ENCODE assay signal across 9 mouse cellular contexts in genomic region chr3:55542947-55543346, GRCm38 (mm10).
A peak's percentile ranks its signal among the peaks of the same experiment; 100 is the strongest.
DNase-seq lines count a peak whose midpoint lies in the region; ATAC-seq lines count a peak whose summit lies in the region.
"Had no signal": no experiment of that assay in that cellular context is flagged by ENCODE, and none has a peak within 500 bp of the region (broad histone marks: within the 10 kb centered on the region; RNA-seq: fewer than 3 reads in every experiment).

No protein-coding gene starts in this region.

- peak; percentile 8 for DNase-seq in forebrain, embryonic 10.5 days (ENCODE audit: extremely low spot score, low spot score)
- no peak for DNase-seq in forebrain, embryonic 11.5 days (ENCODE audit: low spot score)
- DNase-seq in left cerebral cortex, postnatal 14 days (ENCODE audit: low spot score in 2 of 2) = peak; percentile 64 to 65
- no peak for DNase-seq in left cerebral cortex, postnatal 10 days (ENCODE audit: extremely low spot score in 1 of 2, low spot score in 2 of 2)
- peak; percentile 25 for DNase-seq in right cerebral cortex, postnatal 14 days

- no peak overlapping the region for H3K4me2 ChIP-seq in forebrain, embryonic 11.5 days (ENCODE audit: low read depth, low read length, severe bottlenecking)
- peak overlapping the region; percentile 46 for H3K4me2 ChIP-seq in hindbrain, embryonic 15.5 days

- no peak overlapping the region for H3K9ac ChIP-seq in forebrain, embryonic 11.5 days (ENCODE audit: low read length)
- H3K9ac ChIP-seq in hindbrain, embryonic 15.5 days = peak overlapping the region; percentile 33

- H3K4me1 ChIP-seq in forebrain, embryonic 10.5 days = peaks cover 41% of the 10 kb centered on the region
- H3K4me1 ChIP-seq in forebrain, embryonic 11.5 days (replicated peaks; ENCODE audit: control insufficient read depth, insufficient read depth, low read length) = peaks cover 7% of the 10 kb centered on the region; the same call in 1 of the 2 replicates
- H3K4me1 ChIP-seq in hindbrain, embryonic 15.5 days (replicated peaks) = peaks cover 38% of the 10 kb centered on the region

- no peak overlapping the region for H3K4me3 ChIP-seq in forebrain, embryonic 10.5 days
- H3K4me3 ChIP-seq in forebrain, embryonic 11.5 days (ENCODE audit: low read depth, low read length) = no peak overlapping the region
- peak overlapping the region; percentile 15 for H3K4me3 ChIP-seq in hindbrain, embryonic 15.5 days
- H3K4me3 ChIP-seq: erythroblast, embryonic 14.5 days had no signal

- WGBS in forebrain, embryonic 10.5 days = 88% methylated on average over 16 of the region's 16 CpGs
- 85% methylated on average over 16 of the region's 16 CpGs for WGBS in forebrain, embryonic 11.5 days
- WGBS in hindbrain, embryonic 15.5 days = 52% methylated on average over 16 of the region's 16 CpGs

- no peaks in the 10 kb centered on the region for H3K9me3 ChIP-seq in forebrain, embryonic 10.5 days
- no peaks in the 10 kb centered on the region for H3K9me3 ChIP-seq in forebrain, embryonic 11.5 days (ENCODE audit: control insufficient read depth, low read length)
- H3K9me3 ChIP-seq in hindbrain, embryonic 15.5 days = no peaks in the 10 kb centered on the region

- H3K27ac ChIP-seq in forebrain, embryonic 10.5 days = peak overlapping the region; percentile 71
- no peak overlapping the region for H3K27ac ChIP-seq in forebrain, embryonic 11.5 days (ENCODE audit: low read depth, low read length)
- H3K27ac ChIP-seq in hindbrain, embryonic 15.5 days (replicated peaks) = peak overlapping the region; percentile 84

- intact Hi-C loops in left cerebral cortex, postnatal 14 days (cut with DNase I) = no loop called here
- intact Hi-C loops in left cerebral cortex, postnatal 10 days (cut with DNase I) = loop anchor here (10.0 kb wide), 1 partner anchor 1662 kb away; no protein-coding TSS in a partner anchor

- ATAC-seq in forebrain, embryonic 11.5 days (replicated peaks; ENCODE audit: low FRiP score) = no peak
- ATAC-seq in hindbrain, embryonic 15.5 days (ENCODE audit: low FRiP score, low read depth) = peak; percentile 12; the same call in 1 of the 2 replicates
- no peak for ATAC-seq in megakaryocyte-erythroid progenitor cell, adult 5-6 weeks (replicated peaks; ENCODE audit: low FRiP score, low TSS enrichment, poor library complexity, severe bottlenecking)
- ATAC-seq in megakaryocyte progenitor cell, adult 5-6 weeks (replicated peaks; ENCODE audit: poor library complexity) = no peak

- no peaks in the 10 kb centered on the region for H3K36me3 ChIP-seq in forebrain, embryonic 10.5 days (replicated peaks)
- H3K36me3 ChIP-seq in forebrain, embryonic 11.5 days (ENCODE audit: control insufficient read depth, insufficient read depth, low read length) = no peaks in the 10 kb centered on the region
- no peaks in the 10 kb centered on the region for H3K36me3 ChIP-seq in hindbrain, embryonic 15.5 days

- peaks cover 22% of the 10 kb centered on the region; the same call in 1 of the 2 replicates for H3K27me3 ChIP-seq in forebrain, embryonic 10.5 days (ENCODE audit: poor library complexity, severe bottlenecking)
- no peaks in the 10 kb centered on the region for H3K27me3 ChIP-seq in forebrain, embryonic 11.5 days (ENCODE audit: control insufficient read depth, insufficient read depth, low read length)
- no peaks in the 10 kb centered on the region for H3K27me3 ChIP-seq in hindbrain, embryonic 15.5 days

Comparison
In these comparisons a context has a peak if more than half of its experiments do, and no peak if none do; other contexts are left out.
1. DNase-seq: peak in forebrain, embryonic 10.5 days (single experiment), left cerebral cortex, postnatal 14 days (2 of 2) and right cerebral cortex, postnatal 14 days (single experiment); none in forebrain, embryonic 11.5 days (single experiment) and left cerebral cortex, postnatal 10 days (0 of 2).